Mouse (Mus musculus) liver, adult 2 months (tissue): ENCODE results near the gene Gm10642. TPM values are rescaled to one million over a fixed set of nuclear protein-coding genes. Genes with fewer than 3 reads are reported as not detected.

ENCODE experiments used
- DNase-seq: peaks from one replicate; pipeline ENCODE4 v3.0.0-alpha.2; 2011; ENCODE audit warnings: low read depth, low spot score; ENCODE audit errors: extremely low read depth
- H3K27ac ChIP-seq: fragments of 200-500 bp; replicated peaks from 2 replicates; pipeline ENCODE4 v1.5.1; 2012; ENCODE audit warnings: low read depth, mild to moderate bottlenecking, control low read depth, inconsistent platforms, low read length; ENCODE audit not compliant: insufficient read depth
- H3K27me3 ChIP-seq: fragments of 200-500 bp; 2 replicates; pipeline ENCODE4 v1.6.1; 2012; ENCODE audit warnings: mild to moderate bottlenecking, moderate library complexity, low read length, inconsistent platforms; ENCODE audit not compliant: control insufficient read depth, insufficient read depth
- H3K36me3 ChIP-seq: fragments of 200-500 bp; 2 replicates; pipeline ENCODE4 v1.6.1; 2012; ENCODE audit warnings: low read length, inconsistent platforms; ENCODE audit not compliant: control insufficient read depth, insufficient read depth
- H3K4me1 ChIP-seq: fragments of 200-500 bp; 2 replicates; pipeline ENCODE4 v1.6.1; 2011; ENCODE audit warnings: low read length; ENCODE audit not compliant: control insufficient read depth, insufficient read depth
- H3K4me3 ChIP-seq: fragments of 200-500 bp; 2 replicates; pipeline ENCODE4 v1.5.1; 2011; ENCODE audit warnings: low read depth, mild to moderate bottlenecking, control low read depth, low read length, moderate library complexity; ENCODE audit not compliant: insufficient read depth
- H3K79me2 ChIP-seq: fragments of 200-500 bp; 2 replicates; pipeline ENCODE4 v1.6.1; 2012; ENCODE audit warnings: inconsistent platforms, mild to moderate bottlenecking, low read length, moderate library complexity; ENCODE audit not compliant: control insufficient read depth, insufficient read depth
- H3K9ac ChIP-seq: fragments of 200-500 bp; 2 replicates; pipeline ENCODE4 v1.6.1; 2012; ENCODE audit warnings: low read depth, mild to moderate bottlenecking, control low read depth, inconsistent platforms, low read length
- CTCF ChIP-seq: fragments of 200-500 bp; IDR thresholded peaks from 2 replicates; pipeline ENCODE4 v1.5.1; 2011; ENCODE audit warnings: low read depth, low read length, control low read depth
- POLR2A ChIP-seq: fragments of 200-500 bp; IDR thresholded peaks from 2 replicates; pipeline ENCODE4 v1.6.1; 2011; ENCODE audit warnings: low read length, control low read depth; ENCODE audit not compliant: insufficient read depth; ENCODE audit errors: extremely low read depth
- WGBS: fragments of 180-500 bp; shearing (Covaris S2); methylation state at CpG from one replicate; pipeline ENCODE4 v1.1.7; 2018; 5-methylcytosine and 5-hydroxymethylcytosine counted together
- polyA plus RNA-seq: library from polyadenylated mRNA; depleted of rRNA; stranded (reverse); fragments of >200 nt; gene quantifications from 2 replicates; pipeline ENCODE4 v1.2.3, GENCODE M21; 2012; rRNA removed
- total RNA-seq: library from RNA; depleted of rRNA; stranded (reverse); fragments of >200 nt; gene quantifications from 2 replicates; pipeline ENCODE4 v1.2.3, GENCODE M21; 2014; rRNA removed

The Gm10642 gene
- 1.7 and 1.9 TPM in 2 replicates for total RNA-seq
- 1.4 and 1.6 TPM in 2 replicates for polyA plus RNA-seq

DNA sequence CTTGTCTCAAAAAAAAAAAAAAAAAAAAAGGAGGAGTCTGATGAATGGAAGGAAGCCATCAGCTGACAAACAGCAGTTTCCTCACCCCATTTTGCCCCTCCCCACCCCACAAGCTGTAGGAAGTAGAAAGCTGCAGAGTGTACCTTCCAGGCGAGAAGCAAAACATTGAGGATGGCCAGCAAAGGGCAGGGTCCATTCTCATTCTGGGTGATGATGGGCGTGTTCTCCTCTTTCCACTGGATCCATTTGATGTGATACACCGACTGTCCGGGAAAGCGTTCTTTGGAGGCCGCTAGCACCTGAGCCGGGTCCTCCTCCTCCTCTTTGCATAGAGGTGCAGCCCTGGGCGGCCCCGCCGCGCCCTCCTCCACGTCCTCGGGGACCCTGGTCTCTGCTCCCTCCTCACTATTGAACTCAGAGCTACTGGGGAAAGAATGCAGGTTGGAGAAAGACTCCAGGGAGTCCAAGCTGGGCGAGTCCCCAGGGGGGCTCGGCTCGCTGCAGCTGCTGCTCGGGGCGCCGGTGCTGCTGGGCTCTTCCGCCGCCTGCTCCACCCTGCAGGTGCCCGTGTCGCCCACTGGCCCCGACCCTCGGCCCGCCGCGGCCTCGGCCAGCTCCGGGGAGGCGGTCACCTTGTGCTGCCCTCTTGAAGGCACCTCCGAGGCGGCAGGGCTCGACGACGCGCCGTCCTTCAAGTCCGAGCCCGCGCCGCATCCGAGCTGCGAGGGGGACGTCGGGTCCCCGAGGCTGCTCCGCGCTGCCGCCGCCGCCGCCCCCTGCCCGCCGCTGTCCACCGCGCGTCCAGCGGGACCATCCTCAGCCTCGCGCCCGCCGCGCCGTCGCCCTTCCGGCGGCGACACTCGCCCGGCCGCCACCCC lies at the start of gene Gm10642:
Gene Gm10642 (plus strand): TSS at position 122 of the 878 bp plus-strand sequence.
- no peaks in the 10 kb centered on the region for H3K27me3 ChIP-seq
- peaks cover 14% of the 10 kb centered on the region for H3K79me2 ChIP-seq
- peak within 1 kb of the TSS; percentile 95 for H3K4me3 ChIP-seq
- H3K27ac ChIP-seq = peak within 1 kb of the TSS; percentile 91
- peak within 1 kb of the TSS; percentile 97 for H3K9ac ChIP-seq
- WGBS = under 1% methylated on average over 59 of the region's 72 CpGs
- no peak for TF ChIP-seq CTCF
- TF ChIP-seq POLR2A = peak; percentile 57; the same call in 1 of the 2 replicates
- H3K36me3 ChIP-seq = peaks cover 1% of the 10 kb centered on the region; the same call in 1 of the 2 replicates
- H3K4me1 ChIP-seq = peaks cover 19% of the 10 kb centered on the region
- peak; percentile 96 for DNase-seq

GRCm38 (mm10) chr9:70611026-70611673 lies 44.9 kb upstream of the Gm10642 start:
- Histone ChIP-seq H3K27ac (no peak overlapping the region), H3K4me1 (no peaks in the 10 kb centered on the region), H3K36me3 (peaks cover 41% of the 10 kb centered on the region), H3K79me2 (no peaks in the 10 kb centered on the region; the same call in 1 of the 2 replicates), H3K4me3 (no peak overlapping the region), H3K9ac (no peak overlapping the region), H3K27me3 (no peaks in the 10 kb centered on the region)
- WGBS = 82% methylated on average over 3 of the region's 3 CpGs
- no peak for DNase-seq
- no peak for TF ChIP-seq POLR2A
- no peak for TF ChIP-seq CTCF

- TF ChIP-seq CTCF (no peak), POLR2A (no peak)
- no peak for DNase-seq
- Histone ChIP-seq H3K9ac (no peak overlapping the region), H3K4me3 (no peak overlapping the region), H3K79me2 (no peaks in the 10 kb centered on the region; the same call in 1 of the 2 replicates), H3K27me3 (no peaks in the 10 kb centered on the region), H3K36me3 (peaks cover 26% of the 10 kb centered on the region), H3K27ac (no peak overlapping the region), H3K4me1 (no peaks in the 10 kb centered on the region)
- WGBS = 94% methylated on average over 2 of the region's 2 CpGs
Observed at GRCm38 (mm10) chr9:70629711-70630110, 26.3 kb upstream of the Gm10642 start.

DNA sequence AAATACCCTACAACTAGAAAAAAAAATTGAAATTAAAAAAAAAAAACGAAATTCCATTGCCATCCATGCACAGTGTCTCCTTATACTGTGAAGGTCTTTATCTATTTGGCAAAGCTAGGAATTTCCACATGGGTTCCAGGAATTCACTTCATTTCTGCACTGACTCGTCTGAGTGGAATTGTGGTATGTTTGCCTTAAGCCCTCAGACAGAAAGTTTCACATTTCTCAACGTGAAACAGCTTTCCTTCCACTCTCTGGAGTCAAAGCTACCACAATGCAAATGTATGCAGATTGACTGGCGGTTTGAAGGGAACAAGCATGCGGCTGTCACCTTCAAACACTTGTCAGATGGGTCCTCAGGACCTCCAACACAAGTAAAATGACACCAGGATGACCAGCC lies 24.4 kb upstream of the Gm10642 start:
- Histone ChIP-seq H3K4me1 (no peaks in the 10 kb centered on the region), H3K36me3 (peaks cover 17% of the 10 kb centered on the region; the same call in 1 of the 2 replicates), H3K79me2 (no peaks in the 10 kb centered on the region; the same call in 1 of the 2 replicates), H3K4me3 (no peak overlapping the region), H3K27ac (no peak overlapping the region), H3K27me3 (no peaks in the 10 kb centered on the region), H3K9ac (no peak overlapping the region)
- 38% methylated on average over 5 of the region's 5 CpGs for WGBS
- no peak for DNase-seq
- TF ChIP-seq CTCF = no peak
- TF ChIP-seq POLR2A = no peak

- H3K4me3 ChIP-seq = no peak overlapping the region
- H3K36me3 ChIP-seq = peaks cover 24% of the 10 kb centered on the region
- peaks cover 8% of the 10 kb centered on the region; the same call in 1 of the 2 replicates for H3K79me2 ChIP-seq
- DNase-seq = no peak
- no peak overlapping the region for H3K27ac ChIP-seq
- TF ChIP-seq POLR2A = no peak
- no peaks in the 10 kb centered on the region for H3K4me1 ChIP-seq
- 86% methylated on average over 2 of the region's 2 CpGs for WGBS
- no peaks in the 10 kb centered on the region for H3K27me3 ChIP-seq
- no peak overlapping the region for H3K9ac ChIP-seq
Observed at GRCm38 (mm10) chr9:70636748-70637147, 19.3 kb upstream of the Gm10642 start.
